Mouse (Mus musculus) MEL (cell line): ENCODE measurements around the gene Bach2.

ENCODE experiments used
- BHLHE40 ChIP-seq: IDR thresholded peaks from 2 replicates; pipeline ENCODE4 v1.6.1; 2012; ENCODE audit warnings: low read depth, mild to moderate bottlenecking, inconsistent platforms, low read length, improper control_type of control experiment, borderline replicate concordance
- CHD2 ChIP-seq: IDR thresholded peaks from 2 replicates; pipeline ENCODE4 v1.6.1; 2011; ENCODE audit warnings: low read length, improper control_type of control experiment
- CTCF ChIP-seq, 3 experiments: IDR thresholded peaks in 2 of 3; conservative IDR thresholded peaks in 1 of 3; 2 replicates each; pipeline ENCODE4 v1.5.1; 2011 to 2012; ENCODE audit warnings: low read length in 3 of 3, low read depth in 2 of 3, mild to moderate bottlenecking in 2 of 3, improper control_type of control experiment in 1 of 3, inconsistent platforms in 1 of 3, mixed read lengths in 1 of 3, moderate library complexity in 1 of 3; ENCODE audit not compliant: control insufficient read depth in 1 of 3, insufficient read depth in 1 of 3, poor library complexity in 1 of 3, severe bottlenecking in 1 of 3
- POLR2A ChIP-seq, 2 experiments: IDR thresholded peaks; 2 replicates each; pipeline ENCODE4 v1.6.1; 2011 to 2012; ENCODE audit warnings: low read length in 2 of 2, mild to moderate bottlenecking in 2 of 2, control low read depth in 1 of 2, improper control_type of control experiment in 1 of 2, low read depth in 1 of 2, moderate library complexity in 1 of 2; ENCODE audit not compliant: control insufficient read depth in 1 of 2, insufficient read depth in 1 of 2, poor library complexity in 1 of 2
- ZMIZ1 ChIP-seq: IDR thresholded peaks from 2 replicates; pipeline ENCODE4 v1.6.1; 2012; ENCODE audit warnings: low read depth, mild to moderate bottlenecking, inconsistent platforms, low read length, improper control_type of control experiment, moderate library complexity

GRCm38 (mm10) chr4:32379140-32379539 is 140.5 kb downstream of the Bach2 start:
- no peak for TF ChIP-seq BHLHE40
- TF ChIP-seq CTCF (IDR thresholded peaks at IDR 0.05 in 2 of 3, conservative IDR thresholded peaks at IDR 0.05 in 1 of 3; ENCODE audit: control insufficient read depth in 1 of 3, insufficient read depth in 1 of 3, low read depth in 2 of 3, low read length in 3 of 3, poor library complexity in 1 of 3, severe bottlenecking in 1 of 3), result no peak
- TF ChIP-seq POLR2A (IDR thresholded peaks at IDR 0.05; ENCODE audit: control insufficient read depth in 1 of 2, insufficient read depth in 1 of 2, low read depth in 1 of 2, low read length in 2 of 2, poor library complexity in 1 of 2), result no peak
- TF ChIP-seq CHD2, result no peak
- no peak for TF ChIP-seq ZMIZ1
